Mouse (Mus musculus) embryonic facial prominence, embryonic 11.5 days (tissue): ENCODE results near the gene Arhgap30. TPM values are rescaled to one million over a fixed set of nuclear protein-coding genes. Genes with fewer than 3 reads are reported as not detected.

ENCODE experiments used
- ATAC-seq: fragments of 200-750 bp; cut with Nextera tagmentation; replicated peaks from 2 replicates; pipeline ENCODE4 v1.8.0; 2017; ENCODE audit warnings: low read depth; ENCODE audit not compliant: insufficient number of reproducible peaks, low FRiP score, low TSS enrichment
- DNase-seq: peaks from one replicate; pipeline ENCODE4 v3.0.0-alpha.2; 2015; ENCODE audit warnings: low spot score
- H3K27ac ChIP-seq: fragments of 300-500 bp; sonication (generic); replicated peaks from 2 replicates; pipeline ENCODE4 v1.5.1; 2014; ENCODE audit warnings: mild to moderate bottlenecking, low read depth, low read length, control low read depth
- H3K27me3 ChIP-seq: fragments of 300-500 bp; sonication (generic); 2 replicates; pipeline ENCODE4 v1.6.1; 2014; ENCODE audit warnings: mild to moderate bottlenecking, low read length, moderate library complexity, mixed read lengths; ENCODE audit not compliant: control insufficient read depth, insufficient read depth
- H3K36me3 ChIP-seq: fragments of 300-500 bp; sonication (generic); replicated peaks from 2 replicates; pipeline ENCODE4 v1.6.1; 2014; ENCODE audit warnings: low read depth, mild to moderate bottlenecking, low read length, moderate library complexity, mixed read lengths; ENCODE audit not compliant: control insufficient read depth, insufficient read depth
- H3K4me1 ChIP-seq: fragments of 300-500 bp; sonication (generic); 2 replicates; pipeline ENCODE4 v1.6.1; 2014; ENCODE audit warnings: low read length, mixed read lengths; ENCODE audit not compliant: control insufficient read depth, insufficient read depth
- H3K4me2 ChIP-seq: fragments of 300-500 bp; sonication (generic); 2 replicates; pipeline ENCODE4 v1.6.1; 2014; ENCODE audit warnings: low read depth, mild to moderate bottlenecking, control low read depth, low read length, moderate library complexity
- H3K4me3 ChIP-seq: fragments of 300-500 bp; sonication (generic); 2 replicates; pipeline ENCODE4 v1.5.1; 2014; ENCODE audit warnings: low read depth, low read length, control low read depth
- H3K9ac ChIP-seq: fragments of 300-500 bp; sonication (generic); replicated peaks from 2 replicates; pipeline ENCODE4 v1.6.1; 2014; ENCODE audit warnings: mild to moderate bottlenecking, control low read depth, low read length
- H3K9me3 ChIP-seq: fragments of 300-500 bp; sonication (generic); replicated peaks from 2 replicates; pipeline ENCODE4 v1.6.1; 2016; ENCODE audit warnings: mild to moderate bottlenecking, low read length, inconsistent platforms, mixed read lengths; ENCODE audit not compliant: control insufficient read depth
- WGBS: fragments of 180-500 bp; shearing (Covaris S2); extraction: QIAGEN DNeasy Blood & Tissue Kit; methylation state at CpG from one replicate; pipeline ENCODE4 v1.1.7; 2014; 5-methylcytosine and 5-hydroxymethylcytosine counted together
- polyA plus RNA-seq: library from polyadenylated mRNA; unstranded; fragments of >200 nt; fragmentation: Nextera tagmentation; extraction: Ambion mirVana; gene quantifications from 2 replicates; pipeline ENCODE4 v1.2.1, GENCODE M21; 2014

Arhgap30 gene
- polyA plus RNA-seq, 1 experiment from 2014 or later = 0.39 TPM

GRCm38 (mm10) chr1:171422504-171423095, 33.8 kb downstream of the Arhgap30 start:
- Histone ChIP-seq H3K4me3 (no peak overlapping the region), H3K9ac (no peak overlapping the region), H3K27ac (no peak overlapping the region), H3K4me1 (no peaks in the 10 kb centered on the region), H3K4me2 (no peak overlapping the region), H3K36me3 (peaks cover 8% of the 10 kb centered on the region), H3K9me3 (no peaks in the 10 kb centered on the region), H3K27me3 (no peaks in the 10 kb centered on the region)
- WGBS = 90% methylated on average over 8 of the region's 8 CpGs
- DNase-seq (no peak), ATAC-seq (no peak)

DNA sequence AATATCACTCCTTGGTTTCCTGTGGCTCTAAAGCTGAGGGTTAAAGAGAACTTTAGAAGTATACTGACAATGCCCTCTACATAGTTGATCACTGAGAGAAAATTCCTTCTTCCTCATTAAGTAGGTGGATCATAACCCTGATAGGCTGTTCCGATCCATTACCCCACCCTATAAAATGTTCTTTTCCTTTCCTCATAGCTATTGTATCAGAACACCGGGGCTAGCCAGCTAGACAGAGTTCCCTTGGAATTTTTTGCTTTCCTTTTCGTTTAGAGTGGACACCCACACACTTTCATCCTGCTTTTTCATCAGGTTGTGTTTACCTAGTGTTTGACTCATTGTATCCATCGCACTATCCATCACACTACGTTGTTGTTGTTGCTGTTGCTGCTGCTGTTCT, 35.9 kb downstream of the Arhgap30 start:
- H3K36me3 ChIP-seq = no peaks in the 10 kb centered on the region
- DNase-seq (no peak), ATAC-seq (no peak)
- WGBS = 77% methylated on average over 5 of the region's 5 CpGs
- no peak overlapping the region for H3K4me2 ChIP-seq
- no peaks in the 10 kb centered on the region for H3K9me3 ChIP-seq
- H3K4me3 ChIP-seq = no peak overlapping the region
- no peaks in the 10 kb centered on the region for H3K27me3 ChIP-seq
- H3K9ac ChIP-seq = no peak overlapping the region
- no peaks in the 10 kb centered on the region for H3K4me1 ChIP-seq
- no peak overlapping the region for H3K27ac ChIP-seq

DNA sequence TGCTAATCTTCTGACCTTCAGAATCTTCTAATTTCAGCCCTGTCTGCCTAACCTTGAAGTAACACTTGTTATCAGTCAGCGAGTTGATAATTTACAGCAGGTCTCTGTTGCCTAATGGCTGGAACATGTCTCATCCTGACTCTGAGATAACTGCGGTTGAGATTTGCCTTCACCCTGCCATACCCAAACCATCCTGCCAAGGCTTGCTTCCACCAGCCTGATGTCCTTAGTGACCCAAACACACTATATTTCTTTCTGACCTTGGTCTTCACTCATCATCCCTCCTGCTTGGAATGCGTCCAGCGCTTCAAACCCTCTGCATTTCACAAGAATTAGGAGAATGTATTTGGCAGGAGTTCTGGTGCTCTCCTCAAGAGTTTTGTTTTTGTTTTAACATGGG, 36.4 kb downstream of the Arhgap30 start:
- H3K36me3 ChIP-seq = no peaks in the 10 kb centered on the region
- 82% methylated on average over 4 of the region's 4 CpGs for WGBS
- DNase-seq (no peak), ATAC-seq (no peak)
- no peak overlapping the region for H3K4me2 ChIP-seq
- H3K27ac ChIP-seq = no peak overlapping the region
- no peak overlapping the region for H3K4me3 ChIP-seq
- no peaks in the 10 kb centered on the region for H3K9me3 ChIP-seq
- no peaks in the 10 kb centered on the region for H3K27me3 ChIP-seq
- no peak overlapping the region for H3K9ac ChIP-seq
- no peaks in the 10 kb centered on the region for H3K4me1 ChIP-seq

GRCm38 (mm10) chr1:171432158-171432557, 43.4 kb downstream of the Arhgap30 start:
- Histone ChIP-seq H3K4me1 (no peaks in the 10 kb centered on the region), H3K9ac (no peak overlapping the region)
- 83% methylated on average over 5 of the region's 5 CpGs for WGBS

GRCm38 (mm10) chr1:171435288-171435814, 46.6 kb downstream of the Arhgap30 start:
- no peaks in the 10 kb centered on the region for H3K36me3 ChIP-seq
- H3K4me3 ChIP-seq = no peak overlapping the region
- H3K9ac ChIP-seq = no peak overlapping the region
- H3K9me3 ChIP-seq = no peaks in the 10 kb centered on the region
- no peak for ATAC-seq
- H3K27me3 ChIP-seq = peaks cover 2% of the 10 kb centered on the region; the same call in 1 of the 2 replicates
- no peak overlapping the region for H3K4me2 ChIP-seq
- no peak overlapping the region for H3K27ac ChIP-seq
- no peaks in the 10 kb centered on the region for H3K4me1 ChIP-seq
- WGBS = 67% methylated on average over 7 of the region's 7 CpGs
- DNase-seq = no peak

More at GRCm38 (mm10) chr1:171432158-171432557, 43.4 kb downstream of the Arhgap30 start:
- DNase-seq (no peak), ATAC-seq (no peak)
- H3K9me3 ChIP-seq = no peaks in the 10 kb centered on the region
- no peak overlapping the region for H3K4me3 ChIP-seq
- no peaks in the 10 kb centered on the region for H3K36me3 ChIP-seq
- H3K27ac ChIP-seq = no peak overlapping the region
- no peak overlapping the region for H3K4me2 ChIP-seq
- no peaks in the 10 kb centered on the region; the same call in 1 of the 2 replicates for H3K27me3 ChIP-seq

GRCm38 (mm10) chr1:171435974-171436373, 47.2 kb downstream of the Arhgap30 start:
- H3K27ac ChIP-seq = no peak overlapping the region
- no peaks in the 10 kb centered on the region for H3K4me1 ChIP-seq
- no peaks in the 10 kb centered on the region for H3K36me3 ChIP-seq
- no peak for DNase-seq
- H3K4me2 ChIP-seq = no peak overlapping the region
- H3K9me3 ChIP-seq = no peaks in the 10 kb centered on the region
- no peak for ATAC-seq
- 69% methylated on average over 1 of the region's 1 CpGs for WGBS
- H3K27me3 ChIP-seq = peaks cover 2% of the 10 kb centered on the region; the same call in 1 of the 2 replicates
- H3K9ac ChIP-seq = no peak overlapping the region
- no peak overlapping the region for H3K4me3 ChIP-seq

DNA sequence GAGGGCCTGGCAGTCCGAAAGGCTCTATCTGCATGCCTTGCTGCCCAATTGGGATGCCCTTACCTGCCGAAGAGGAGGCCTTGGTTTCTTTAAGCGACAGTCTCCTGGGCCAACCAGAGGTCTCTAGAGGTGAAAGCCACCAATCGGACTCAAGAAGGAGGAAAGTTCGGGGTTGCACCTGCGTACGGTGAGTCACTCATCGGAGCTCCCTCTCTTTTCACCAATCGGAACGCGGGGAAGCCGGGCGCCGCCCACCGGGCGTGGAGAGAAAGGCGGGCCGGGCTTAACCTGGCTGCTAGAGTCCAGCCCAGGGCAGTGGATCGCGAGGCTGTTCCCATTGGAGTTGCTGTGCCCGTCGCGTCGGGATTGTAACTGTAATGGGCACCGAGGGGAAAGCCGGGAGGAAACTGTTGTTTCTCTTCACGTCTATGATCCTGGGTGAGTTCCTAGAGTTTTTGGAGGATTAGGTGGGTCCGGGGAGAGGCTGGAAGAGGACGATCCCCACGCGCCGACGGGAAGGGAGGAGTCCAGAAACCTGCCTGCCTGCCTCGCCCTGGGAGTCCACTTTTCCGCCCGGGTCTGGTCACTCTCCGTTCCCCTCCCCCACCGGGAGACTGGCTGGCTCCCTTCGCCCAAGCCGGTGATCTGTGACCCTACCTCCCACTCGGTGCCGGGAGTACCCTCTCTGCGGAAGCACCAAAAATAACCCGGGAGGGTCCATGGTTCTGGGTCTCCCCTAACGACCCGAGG, 48.7 kb downstream of the Arhgap30 start, which contains the start of gene F11r:
Gene F11r, plus strand, starts transcription at position 272 of the 750 bp plus-strand sequence.
- peak within 1 kb of the TSS; percentile 53 for H3K4me2 ChIP-seq
- no peaks in the 10 kb centered on the region for H3K9me3 ChIP-seq
- ATAC-seq = peak; percentile 75
- peak; percentile 77 for DNase-seq
- no peaks in the 10 kb centered on the region for H3K36me3 ChIP-seq
- H3K9ac ChIP-seq = 0 out of 2 replicates have a peak within 1 kb of the TSS, but pooled peaks have one; percentile 14
- WGBS = under 1% methylated on average over 46 of the region's 46 CpGs
- H3K27ac ChIP-seq = no peak within 1 kb of the TSS
- H3K4me1 ChIP-seq = no peaks in the 10 kb centered on the region
- peak within 1 kb of the TSS; percentile 38 for H3K4me3 ChIP-seq
- H3K27me3 ChIP-seq = peaks cover 2% of the 10 kb centered on the region; the same call in 1 of the 2 replicates
